Mouse (Mus musculus): ENCODE measurements around the gene Gm20738.
"Not testable (repeated sequence)": the region's sequence is repeated elsewhere in the genome, so short reads cannot be mapped to it uniquely, and the experiment has no call there.

Gm20738 gene

GRCm38 (mm10) chrY:37957511-37957910 lies at the start of gene Gm20738:
TSS of gene Gm20738 (plus strand) at chrY:37957811.
- in situ Hi-C loops (cut with MboI, MseI): not testable (repeated sequence)

Data from regulatory T cell (primary cell).